Mouse (Mus musculus) heart, postnatal 0 days (tissue): ENCODE measurements around the gene S100pbp. TPM values are rescaled to one million over a fixed set of nuclear protein-coding genes. Genes with fewer than 3 reads are reported as not detected.

Source experiments
- ATAC-seq: fragments of 200-750 bp; cut with Nextera tagmentation; 2 replicates; pipeline ENCODE4 v1.8.0; 2017; ENCODE audit warnings: low read depth, moderate number of reproducible peaks, moderate library complexity; ENCODE audit not compliant: insufficient read depth
- DNase-seq: peaks from one replicate; pipeline ENCODE4 v3.0.0-alpha.2; 2016; ENCODE audit warnings: low spot score
- H3K27ac ChIP-seq: fragments of 300-500 bp; sonication (generic); 2 replicates; pipeline ENCODE4 v1.5.1; 2014; ENCODE audit warnings: low read depth, mild to moderate bottlenecking
- H3K27me3 ChIP-seq: fragments of 300-500 bp; sonication (generic); 2 replicates; pipeline ENCODE4 v1.6.1; 2014; ENCODE audit warnings: low read length, mixed read lengths; ENCODE audit not compliant: control insufficient read depth, insufficient read depth
- H3K36me3 ChIP-seq: fragments of 300-500 bp; sonication (generic); replicated peaks from 2 replicates; pipeline ENCODE4 v1.6.1; 2014; ENCODE audit warnings: low read length, mixed read lengths; ENCODE audit not compliant: control insufficient read depth, insufficient read depth
- H3K4me1 ChIP-seq: fragments of 300-500 bp; sonication (generic); 2 replicates; pipeline ENCODE4 v1.6.1; 2014; ENCODE audit warnings: antibody characterized with exemption; ENCODE audit not compliant: control insufficient read depth, insufficient read depth
- H3K4me2 ChIP-seq: fragments of 300-500 bp; sonication (generic); 2 replicates; pipeline ENCODE4 v1.6.1; 2014; ENCODE audit warnings: low read depth, mild to moderate bottlenecking, low read length, moderate library complexity
- H3K4me3 ChIP-seq: fragments of 300-500 bp; sonication (generic); 2 replicates; pipeline ENCODE4 v1.5.1; 2014; ENCODE audit warnings: low read depth, low read length
- H3K9ac ChIP-seq: fragments of 300-500 bp; sonication (generic); replicated peaks from 2 replicates; pipeline ENCODE4 v1.6.1; 2014; ENCODE audit warnings: low read depth, low read length, mixed read lengths
- H3K9me3 ChIP-seq: fragments of 300-500 bp; sonication (generic); replicated peaks from 2 replicates; pipeline ENCODE4 v1.6.1; 2016; ENCODE audit warnings: low read length; ENCODE audit not compliant: control insufficient read depth
- CTCF ChIP-seq: IDR thresholded peaks from 2 replicates; pipeline ENCODE4 v1.5.1; 2016; ENCODE audit warnings: antibody characterized with exemption, control low read depth, low read depth
- EP300 ChIP-seq: IDR thresholded peaks from 2 replicates; pipeline ENCODE4 v1.6.1; 2016; ENCODE audit warnings: antibody characterized with exemption, low read depth
- WGBS: fragments of 180-500 bp; shearing (Covaris S2); extraction: QIAGEN DNeasy Blood & Tissue Kit; methylation state at CpG from one replicate; pipeline ENCODE4 v1.1.7; 2014; 5-methylcytosine and 5-hydroxymethylcytosine counted together
- polyA plus RNA-seq: library from polyadenylated mRNA; unstranded; fragments of >200 nt; fragmentation: Nextera tagmentation; extraction: Ambion mirVana; gene quantifications from 2 replicates; pipeline ENCODE4 v1.2.1, GENCODE M21; 2015
- total RNA-seq: library from RNA; depleted of rRNA; stranded (reverse); fragments of >200 nt; gene quantifications from 2 replicates; pipeline ENCODE4 v1.2.3, GENCODE M21; 2014; ENCODE audit warnings: low replicate concordance

Gene S100pbp
- total and polyA plus RNA-seq, 2 experiments from 2014 or later = 6.9 to 24.5 TPM

DNA sequence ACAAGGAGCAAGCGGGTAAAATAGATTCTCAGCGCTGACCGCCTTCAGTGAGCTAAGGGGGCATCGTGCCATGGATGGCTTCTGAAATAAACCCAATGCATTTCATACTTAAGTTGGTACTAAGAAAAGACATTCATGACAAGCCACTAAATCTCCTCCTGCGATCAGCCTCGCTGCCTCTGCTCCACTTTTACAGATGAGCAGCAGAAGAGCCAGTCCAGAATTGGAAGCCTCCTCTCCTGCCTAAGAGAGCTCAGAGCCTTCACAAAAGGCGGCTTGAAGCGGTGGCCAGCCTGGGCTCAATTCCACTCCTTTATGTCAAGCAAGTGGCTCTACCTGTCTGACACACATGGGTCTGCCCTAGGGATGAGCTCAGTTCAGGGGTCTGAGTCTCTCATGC lies 72.8 kb downstream of the S100pbp start:
- Histone ChIP-seq H3K27me3 (peaks cover 46% of the 10 kb centered on the region), H3K9ac (no peak overlapping the region), H3K4me2 (no peak overlapping the region), H3K4me3 (no peak overlapping the region), H3K4me1 (no peaks in the 10 kb centered on the region), H3K27ac (no peak overlapping the region), H3K36me3 (no peaks in the 10 kb centered on the region), H3K9me3 (no peaks in the 10 kb centered on the region)
- ATAC-seq (no peak), DNase-seq (no peak)
- WGBS = 87% methylated on average over 8 of the region's 8 CpGs
- no peak for TF ChIP-seq CTCF
- no peak for TF ChIP-seq EP300

DNA sequence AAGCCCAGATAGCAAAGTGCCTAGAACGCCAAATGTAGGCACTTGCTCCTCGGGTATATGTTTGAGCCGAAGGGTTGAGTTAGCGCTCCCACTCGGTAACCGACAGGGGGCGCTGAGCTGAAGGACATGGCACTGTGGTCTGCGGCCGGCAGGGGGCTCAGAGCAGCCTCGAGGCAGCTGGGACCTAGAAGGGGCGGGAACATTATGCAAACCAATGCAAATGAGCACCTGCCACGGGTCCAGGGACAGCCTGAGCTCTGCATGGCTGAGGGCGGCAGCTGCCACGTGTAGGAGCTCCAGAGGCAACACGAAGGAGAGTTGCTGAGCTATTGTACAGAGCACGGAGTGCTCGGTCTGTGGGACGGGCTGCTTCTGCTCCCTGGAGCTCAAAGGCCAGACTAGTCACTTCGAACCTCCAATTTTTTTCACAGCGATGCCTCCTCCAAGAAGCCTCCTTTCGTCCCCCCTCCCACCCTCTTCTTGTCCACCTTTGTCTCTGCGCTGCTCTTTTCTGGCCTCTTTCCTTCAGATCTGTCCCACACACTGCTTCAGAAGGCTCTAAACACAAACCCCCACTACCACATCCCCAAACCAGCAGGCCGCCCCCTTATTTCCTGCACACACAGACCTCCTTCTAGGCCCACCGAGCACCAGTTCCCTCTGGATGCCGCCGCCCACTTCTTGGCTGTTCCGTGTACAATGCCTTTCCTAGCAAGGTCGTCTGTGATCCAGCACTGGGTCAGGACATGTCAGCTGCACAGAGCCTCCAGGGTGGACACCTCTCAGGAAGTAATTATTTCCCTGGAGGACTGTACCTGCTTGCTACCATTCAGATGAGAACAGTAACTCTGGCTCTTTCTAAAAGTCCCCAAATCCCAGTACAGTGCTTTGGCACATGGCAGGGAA lies 76.2 kb downstream of the S100pbp start:
- ATAC-seq (peak; percentile 50), DNase-seq (peak; percentile 40)
- Histone ChIP-seq H3K9ac (no peak overlapping the region), H3K27ac (no peak overlapping the region), H3K27me3 (peaks cover 18% of the 10 kb centered on the region), H3K4me2 (no peak overlapping the region), H3K36me3 (no peaks in the 10 kb centered on the region), H3K4me1 (no peaks in the 10 kb centered on the region), H3K4me3 (no peak overlapping the region), H3K9me3 (no peaks in the 10 kb centered on the region)
- 30% methylated on average over 28 of the region's 28 CpGs for WGBS
- TF ChIP-seq EP300 (no peak), CTCF (peak; percentile 82)

DNA sequence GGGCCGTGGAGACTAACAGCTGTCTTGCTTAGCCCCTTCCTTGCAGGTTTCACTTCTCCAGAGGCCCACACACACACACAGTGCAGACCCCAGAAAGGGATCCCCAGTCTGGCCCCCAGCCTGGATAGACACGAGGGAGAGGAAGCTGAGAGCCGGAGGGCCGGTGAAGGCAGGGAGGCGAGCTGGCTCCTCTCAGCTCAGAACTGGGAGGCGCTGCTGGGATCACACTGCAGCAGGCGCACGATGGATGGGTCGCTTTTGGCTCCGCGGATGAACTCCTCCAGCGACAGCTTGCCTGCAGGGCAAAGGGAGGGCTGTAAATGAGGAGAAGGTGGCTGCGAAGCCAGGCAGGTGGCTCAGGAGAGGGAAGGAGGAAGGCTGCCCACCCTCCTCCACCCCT lies 77.3 kb downstream of the S100pbp start:
- Histone ChIP-seq H3K36me3 (no peaks in the 10 kb centered on the region), H3K9me3 (no peaks in the 10 kb centered on the region), H3K27me3 (peaks cover 24% of the 10 kb centered on the region), H3K4me1 (no peaks in the 10 kb centered on the region), H3K9ac (no peak overlapping the region), H3K4me3 (no peak overlapping the region), H3K4me2 (no peak overlapping the region), H3K27ac (no peak overlapping the region)
- WGBS = 57% methylated on average over 13 of the region's 13 CpGs
- no peak for TF ChIP-seq CTCF
- no peak for TF ChIP-seq EP300
- DNase-seq (no peak), ATAC-seq (no peak)

DNA sequence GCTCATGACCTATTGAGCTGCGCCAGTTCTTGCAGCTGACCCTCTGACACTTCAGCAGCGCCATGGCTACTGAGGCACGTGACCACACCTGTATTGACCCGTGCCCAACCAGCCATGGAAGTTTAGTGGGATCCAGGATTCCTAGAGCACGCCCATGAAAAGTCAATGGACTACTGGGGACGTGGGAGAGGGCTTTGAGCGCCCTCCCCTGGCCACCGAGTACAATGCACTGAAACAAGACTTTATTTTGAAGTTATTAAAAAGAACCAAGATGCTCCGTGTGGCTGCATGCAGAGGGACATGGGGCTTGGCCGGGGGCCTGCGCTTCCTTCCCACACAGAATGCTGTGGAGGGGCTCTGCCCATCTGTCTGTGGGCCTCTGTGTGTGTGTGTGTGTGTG lies 78.2 kb downstream of the S100pbp start:
- TF ChIP-seq EP300 = no peak
- Histone ChIP-seq H3K9ac (no peak overlapping the region), H3K4me3 (no peak overlapping the region), H3K27ac (no peak overlapping the region), H3K36me3 (no peaks in the 10 kb centered on the region), H3K4me1 (no peaks in the 10 kb centered on the region), H3K27me3 (peaks cover 32% of the 10 kb centered on the region), H3K9me3 (no peaks in the 10 kb centered on the region), H3K4me2 (no peak overlapping the region)
- DNase-seq (no peak), ATAC-seq (no peak)
- WGBS = 56% methylated on average over 11 of the region's 11 CpGs

DNA sequence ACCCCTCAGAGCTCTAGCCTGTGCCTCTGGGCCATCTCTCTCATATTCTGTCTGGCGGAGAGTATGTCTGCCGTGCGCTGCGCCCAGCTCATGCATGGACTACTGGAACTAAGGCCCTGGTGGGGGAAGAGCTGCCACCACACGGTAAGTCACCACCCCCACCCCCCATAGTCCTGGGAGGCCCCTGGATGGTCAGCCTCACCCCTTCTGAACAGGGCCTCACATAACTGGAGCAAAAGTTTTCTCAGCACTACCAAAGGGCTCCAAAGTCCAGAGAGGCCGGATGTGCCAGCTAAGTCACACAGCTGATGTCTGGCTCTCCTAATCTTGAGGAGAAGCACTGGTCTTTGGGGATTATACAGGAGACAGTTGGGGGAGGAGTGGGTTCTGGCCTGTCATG lies 78.7 kb downstream of the S100pbp start:
- H3K36me3 ChIP-seq = no peaks in the 10 kb centered on the region
- H3K27me3 ChIP-seq = peaks cover 38% of the 10 kb centered on the region
- H3K27ac ChIP-seq = no peak overlapping the region
- no peak for TF ChIP-seq EP300
- TF ChIP-seq CTCF = no peak
- no peak overlapping the region for H3K4me2 ChIP-seq
- H3K4me1 ChIP-seq = no peaks in the 10 kb centered on the region
- ATAC-seq (no peak), DNase-seq (no peak)
- H3K9me3 ChIP-seq = no peaks in the 10 kb centered on the region
- H3K4me3 ChIP-seq = no peak overlapping the region
- 87% methylated on average over 6 of the region's 6 CpGs for WGBS
- H3K9ac ChIP-seq = no peak overlapping the region

DNA sequence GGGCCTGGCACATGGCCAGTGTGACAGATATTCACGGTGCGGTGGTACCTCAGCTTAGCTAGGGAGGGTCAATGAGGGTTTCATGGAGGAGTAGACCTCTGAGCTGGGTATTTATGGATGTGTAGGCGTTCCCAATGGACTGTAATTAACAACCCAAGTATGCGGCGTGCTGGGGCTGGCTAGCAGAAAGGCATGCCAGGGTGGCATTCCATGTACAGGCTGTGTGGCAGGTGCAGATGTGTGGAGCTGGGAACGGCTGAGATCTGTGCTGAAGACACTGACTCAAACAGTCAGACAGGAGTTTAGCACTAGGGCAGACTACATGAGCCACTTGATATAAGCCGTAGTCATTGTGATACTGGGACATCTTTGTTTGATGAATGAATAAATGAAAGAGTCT lies 80.9 kb downstream of the S100pbp start:
- Histone ChIP-seq H3K9ac (no peak overlapping the region), H3K4me2 (no peak overlapping the region), H3K4me3 (no peak overlapping the region), H3K27ac (no peak overlapping the region), H3K36me3 (no peaks in the 10 kb centered on the region), H3K9me3 (no peaks in the 10 kb centered on the region), H3K27me3 (peaks cover 42% of the 10 kb centered on the region), H3K4me1 (no peaks in the 10 kb centered on the region)
- TF ChIP-seq EP300 (no peak), CTCF (no peak)
- no peak for DNase-seq
- 61% methylated on average over 7 of the region's 7 CpGs for WGBS
- ATAC-seq = no peak
